Mouse (Mus musculus): Measurements from ENCODE around the gene Cend1.

The Cend1 gene

DNA sequence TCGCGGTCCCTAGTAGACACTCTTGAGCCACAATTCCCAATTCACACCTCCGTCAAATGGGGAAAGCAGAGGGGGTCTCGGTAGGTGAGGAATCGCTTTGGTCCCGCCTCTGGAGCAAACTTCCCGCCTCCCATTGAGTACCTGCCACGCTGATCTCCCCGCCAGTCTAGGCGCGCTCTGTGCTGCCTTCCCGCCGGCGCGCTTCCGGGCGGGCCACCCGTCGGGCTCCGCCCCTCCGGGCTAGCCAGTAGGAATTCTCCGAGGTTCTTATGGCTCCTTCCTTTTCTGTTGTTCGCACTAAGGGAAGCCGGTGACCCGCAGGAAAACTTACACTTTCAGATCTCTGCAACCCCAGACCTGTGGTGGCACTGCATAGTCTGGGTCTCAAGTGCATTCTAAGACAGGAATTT is 14.5 kb upstream of the Cend1 start, which contains the start of gene Pidd1:
Pidd1 (minus strand) TSS at position 198 of the 410 bp plus-strand sequence.
- DNase-seq (ENCODE audit: low read depth, low spot score), result peak; percentile 76

- peak; percentile 68 for DNase-seq (ENCODE audit: low read depth, low spot score)
Observed at GRCm38 (mm10) chr7:141443081-141443821, 14.0 kb upstream of the Cend1 start.

- no peak for DNase-seq (ENCODE audit: low read depth, low spot score)
Observed at GRCm38 (mm10) chr7:141442199-141442598, 12.9 kb upstream of the Cend1 start.

GRCm38 (mm10) chr7:141441460-141441859 is 12.2 kb upstream of the Cend1 start:
- no peak for DNase-seq (ENCODE audit: low read depth, low spot score)

GRCm38 (mm10) chr7:141440613-141441012 is 11.3 kb upstream of the Cend1 start:
- peak; percentile 53 for DNase-seq (ENCODE audit: low read depth, low spot score)

- DNase-seq (ENCODE audit: low read depth, low spot score), result no peak
Observed at GRCm38 (mm10) chr7:141439811-141440210, 10.5 kb upstream of the Cend1 start.

DNA sequence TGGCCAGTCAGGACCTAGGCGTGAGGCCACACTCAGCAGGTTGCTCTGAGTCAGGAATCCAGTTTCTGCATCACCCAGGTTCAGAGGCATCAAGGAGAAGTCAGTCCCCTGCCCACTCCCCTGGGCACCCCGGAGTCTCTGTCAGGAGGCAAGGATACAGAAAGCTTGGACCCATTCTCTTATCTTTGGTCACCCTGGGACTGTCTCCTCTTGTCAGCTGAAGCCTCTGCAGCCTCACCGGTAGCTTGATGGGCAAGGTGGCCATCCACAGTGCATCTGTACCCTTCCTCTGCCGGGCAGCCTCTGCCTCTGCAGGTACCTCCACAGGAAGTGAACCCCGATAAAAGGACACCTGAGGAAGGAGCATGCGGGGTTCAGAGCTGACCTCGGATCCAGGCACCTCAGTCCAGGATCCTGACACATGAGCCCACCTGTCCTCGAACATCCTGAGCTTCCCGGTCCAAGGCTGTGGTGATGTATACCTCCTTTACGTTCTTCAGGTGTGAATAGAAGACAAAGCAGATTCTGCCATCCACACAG is 9.9 kb upstream of the Cend1 start:
- no peak for DNase-seq (ENCODE audit: low read depth, low spot score)

GRCm38 (mm10) chr7:141438201-141438968 is 9.1 kb upstream of the Cend1 start:
- DNase-seq (ENCODE audit: low read depth, low spot score), result no peak

- peak; percentile 71 for DNase-seq (ENCODE audit: low read depth, low spot score)
Observed at GRCm38 (mm10) chr7:141437178-141438120, 8.2 kb upstream of the Cend1 start, which contains the start of gene Slc25a22. Gene Slc25a22 (minus strand): TSS chr7:141437892.

DNA sequence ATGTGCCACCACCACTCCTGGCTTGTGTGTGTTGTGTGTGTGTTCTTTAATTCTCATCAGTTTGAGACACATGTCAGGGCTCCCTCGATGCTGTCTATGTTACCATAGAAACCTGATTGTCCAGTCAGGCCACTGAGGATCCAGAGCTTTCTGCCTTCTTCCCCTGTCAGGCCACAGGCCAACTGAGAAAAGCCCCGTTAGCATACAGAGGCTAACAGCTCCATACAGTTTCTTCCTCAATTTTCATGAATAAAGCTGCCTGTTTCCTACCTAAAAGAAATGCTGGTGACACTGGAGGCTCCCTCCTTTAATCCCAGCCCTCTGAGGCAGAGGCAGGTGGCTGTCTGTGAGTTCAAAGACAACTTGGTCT is 7.2 kb upstream of the Cend1 start:
- DNase-seq (ENCODE audit: low read depth, low spot score), result no peak

DNA sequence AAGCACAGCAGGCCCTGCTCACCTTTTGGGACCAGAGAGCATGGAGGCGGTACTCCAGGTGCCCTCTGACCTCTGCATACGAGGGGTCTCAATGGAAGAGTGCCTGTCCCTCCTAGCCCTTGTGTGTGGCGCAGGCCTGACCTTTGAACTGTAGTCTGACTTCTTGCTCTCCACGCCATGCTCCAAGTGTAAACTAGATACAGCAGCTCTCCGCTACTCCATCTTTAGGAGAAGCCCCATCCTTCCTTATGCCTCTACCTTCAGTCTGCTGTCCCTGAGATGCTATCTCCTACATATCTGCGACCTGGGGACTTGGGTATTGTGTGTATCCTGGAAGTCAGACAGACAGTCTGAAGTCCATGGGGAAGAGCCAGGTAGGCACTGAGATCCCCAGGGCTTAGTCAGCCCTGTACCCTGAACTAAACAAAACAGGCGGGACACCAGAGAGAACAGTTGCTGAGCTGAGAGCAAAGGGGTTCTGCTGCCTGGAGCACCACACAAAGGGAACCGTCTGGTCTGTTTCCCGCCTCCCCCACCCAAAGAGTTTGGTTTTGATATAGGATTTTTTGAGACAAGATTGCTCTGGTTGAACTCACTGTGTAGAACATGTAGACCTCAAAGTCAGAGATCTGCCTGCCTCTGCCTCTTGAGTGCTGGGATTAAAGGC is 6.7 kb upstream of the Cend1 start:
- DNase-seq (ENCODE audit: low read depth, low spot score), result no peak

GRCm38 (mm10) chr7:141435129-141435855 is 6.0 kb upstream of the Cend1 start:
- peak; percentile 68 for DNase-seq (ENCODE audit: low read depth, low spot score)

- DNase-seq (ENCODE audit: low read depth, low spot score), result no peak
Observed at GRCm38 (mm10) chr7:141434464-141434863, 5.2 kb upstream of the Cend1 start.

DNA sequence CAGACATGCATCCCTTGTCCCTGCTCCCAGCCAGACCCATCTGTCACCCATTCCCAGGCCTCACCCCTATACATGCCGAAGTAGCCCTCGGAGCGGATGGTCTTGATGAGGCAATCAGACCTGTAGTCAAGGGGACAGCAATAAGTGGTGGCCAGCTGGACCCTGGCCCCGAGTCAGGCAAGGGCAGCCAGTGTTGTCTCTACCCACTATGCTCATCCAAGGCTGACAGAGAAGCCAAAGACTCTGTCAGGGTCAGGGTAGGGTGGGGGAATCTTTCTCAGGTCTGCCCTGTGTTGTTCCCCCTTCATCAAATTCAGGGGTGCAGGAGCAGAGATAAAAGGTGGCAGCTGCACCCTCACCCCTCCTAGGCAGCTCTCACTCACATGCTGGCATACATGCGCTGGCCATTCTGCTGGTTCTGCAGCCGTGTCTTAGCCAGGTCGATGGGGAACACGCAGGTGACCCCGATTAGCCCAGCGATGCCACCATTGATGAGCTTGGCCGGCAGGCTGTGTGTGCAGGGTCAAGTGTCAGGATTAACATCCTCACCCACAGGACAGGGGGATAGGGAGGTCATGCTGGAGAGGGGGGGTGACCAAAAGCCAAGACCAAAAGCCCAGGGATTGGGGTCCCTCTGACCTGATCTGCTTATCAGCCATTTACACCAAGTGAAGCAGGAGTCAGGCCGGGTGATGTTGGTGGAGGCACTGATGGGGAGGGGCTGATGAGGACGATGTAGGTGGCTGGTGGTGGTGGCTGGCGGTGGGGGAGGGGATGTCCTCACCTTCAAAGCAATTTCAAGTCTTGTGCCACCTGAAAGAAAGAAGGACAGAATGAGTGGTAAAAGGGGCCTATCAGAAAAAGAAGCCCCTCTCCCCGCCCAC is 4.5 kb upstream of the Cend1 start:
- no peak for DNase-seq (ENCODE audit: low read depth, low spot score)

DNA sequence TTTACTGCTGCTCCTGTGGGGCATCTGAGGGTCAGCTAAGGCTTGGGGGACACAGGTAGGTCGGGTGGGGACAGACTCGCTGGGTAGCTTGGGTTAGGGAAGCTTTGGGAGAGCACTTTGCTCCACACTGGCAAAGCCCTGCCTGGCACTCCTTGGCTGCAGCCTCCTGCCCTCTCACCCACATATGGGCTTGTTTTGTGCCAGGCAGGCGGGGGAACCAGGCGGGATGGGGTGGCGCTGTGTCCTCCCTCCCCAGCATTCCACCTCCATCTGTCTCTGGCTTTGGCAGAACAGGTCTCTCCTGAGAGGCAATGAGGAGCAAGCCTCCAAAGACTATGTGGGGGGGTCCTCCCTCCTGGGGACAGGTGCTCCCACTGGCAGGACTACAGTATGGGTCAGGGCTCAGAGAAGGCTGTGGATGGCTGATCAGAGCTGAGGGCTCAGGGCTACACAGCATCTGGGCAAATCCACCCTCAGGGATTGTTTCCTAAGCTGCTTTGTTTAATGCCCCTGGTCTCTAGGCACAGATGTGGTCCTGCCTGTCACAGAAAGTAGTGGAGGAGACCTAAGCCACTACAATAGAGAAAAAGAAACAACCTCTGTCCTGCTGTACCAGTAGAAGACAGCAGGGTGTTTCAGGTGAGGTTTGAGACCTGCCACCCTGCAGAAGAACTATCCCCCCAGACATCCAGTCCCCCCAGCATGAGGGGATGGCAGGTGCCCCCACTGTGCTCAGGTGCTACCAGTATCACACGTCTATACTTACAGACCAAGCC is 3.6 kb upstream of the Cend1 start:
- DNase-seq (ENCODE audit: low read depth, low spot score), result no peak

GRCm38 (mm10) chr7:141432186-141432611 is 2.9 kb upstream of the Cend1 start:
- no peak for DNase-seq (ENCODE audit: low read depth, low spot score)

GRCm38 (mm10) chr7:141431434-141432185 is 2.3 kb upstream of the Cend1 start:
- DNase-seq (ENCODE audit: low read depth, low spot score), result no peak

All from 3T3-L1 (cell line).